Mouse (Mus musculus) lung, postnatal 0 days (tissue): Measurements from ENCODE around the gene Fam189b.

Source experiments
- CTCF ChIP-seq: IDR thresholded peaks from 2 replicates; pipeline ENCODE4 v1.5.1; 2016; ENCODE audit warnings: antibody characterized with exemption, mild to moderate bottlenecking
- EP300 ChIP-seq: IDR thresholded peaks from 2 replicates; pipeline ENCODE4 v1.6.1; 2016; ENCODE audit warnings: antibody characterized with exemption, mild to moderate bottlenecking, control low read depth

DNA sequence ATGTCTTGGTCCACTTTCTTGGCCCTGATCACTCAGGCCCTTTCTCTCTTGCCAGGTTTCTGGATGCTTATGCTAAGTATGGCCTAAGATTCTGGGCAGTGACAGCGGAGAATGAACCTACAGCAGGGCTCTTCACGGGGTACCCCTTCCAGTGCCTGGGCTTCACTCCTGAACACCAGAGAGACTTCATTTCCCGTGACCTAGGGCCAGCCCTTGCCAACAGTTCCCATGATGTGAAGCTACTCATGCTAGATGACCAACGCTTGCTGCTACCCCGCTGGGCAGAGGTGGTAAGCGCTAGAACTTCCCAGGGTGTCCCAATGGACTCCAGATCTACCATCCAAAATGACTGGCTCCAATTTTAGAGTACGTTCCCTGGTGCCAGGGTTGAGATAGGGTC, 23.1 kb downstream of the Fam189b start:
- TF ChIP-seq CTCF (no peak), EP300 (no peak)
